Mouse (Mus musculus): ENCODE measurements around the gene Aebp2. TPM values are rescaled to one million over a fixed set of nuclear protein-coding genes. Genes with fewer than 3 reads are reported as not detected.
A peak's percentile ranks its signal among the peaks of the same experiment; 100 is the strongest.
"Not testable (repeated sequence)": the region's sequence is repeated elsewhere in the genome, so short reads cannot be mapped to it uniquely, and the experiment has no call there.

Gene Aebp2
- total RNA-seq, 2 experiments from 2014 or later: 42.8 to 45.6 TPM

- intact Hi-C loops (cut with DNase I): no loop called here
- DNase-seq (ENCODE audit: extremely low spot score in 1 of 2, low spot score in 2 of 2): no peak
These were observed 11.2 kb downstream of the Aebp2 start for GRCm38 (mm10) chr6:140633616-140634015.

- intact Hi-C loops (cut with DNase I): no loop called here
- no peak for DNase-seq (ENCODE audit: extremely low spot score in 1 of 2, low spot score in 2 of 2)
These were observed 13.8 kb downstream of the Aebp2 start for GRCm38 (mm10) chr6:140636290-140636689.

DNA sequence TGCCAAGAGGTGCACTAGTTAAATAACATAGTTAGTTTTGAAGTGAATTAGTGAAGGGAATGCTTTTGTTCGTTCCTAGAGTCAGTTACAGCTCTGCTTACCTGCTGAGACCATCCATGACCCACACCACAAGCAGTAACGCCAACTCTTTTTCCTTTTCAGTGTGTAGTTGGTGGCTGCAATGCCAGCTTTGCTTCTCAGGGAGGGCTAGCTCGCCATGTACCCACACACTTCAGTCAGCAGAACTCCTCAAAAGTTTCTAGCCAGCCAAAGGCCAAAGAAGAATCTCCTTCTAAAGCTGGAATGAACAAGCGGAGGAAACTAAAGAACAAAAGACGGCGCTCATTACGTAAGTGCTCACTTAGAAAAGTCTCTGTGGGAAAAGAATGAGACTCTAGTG, 19.5 kb downstream of the Aebp2 start:
- intact Hi-C loops (cut with DNase I): no loop called here

GRCm38 (mm10) chr6:140642655-140643054, 20.2 kb downstream of the Aebp2 start:
- DNase-seq (ENCODE audit: extremely low spot score in 1 of 2, low spot score in 2 of 2): no peak
- intact Hi-C loops (cut with DNase I): no loop called here

More for the DNA sequence above, 19.5 kb downstream of the Aebp2 start:
- no peak for DNase-seq (ENCODE audit: extremely low spot score in 1 of 2, low spot score in 2 of 2)

DNA sequence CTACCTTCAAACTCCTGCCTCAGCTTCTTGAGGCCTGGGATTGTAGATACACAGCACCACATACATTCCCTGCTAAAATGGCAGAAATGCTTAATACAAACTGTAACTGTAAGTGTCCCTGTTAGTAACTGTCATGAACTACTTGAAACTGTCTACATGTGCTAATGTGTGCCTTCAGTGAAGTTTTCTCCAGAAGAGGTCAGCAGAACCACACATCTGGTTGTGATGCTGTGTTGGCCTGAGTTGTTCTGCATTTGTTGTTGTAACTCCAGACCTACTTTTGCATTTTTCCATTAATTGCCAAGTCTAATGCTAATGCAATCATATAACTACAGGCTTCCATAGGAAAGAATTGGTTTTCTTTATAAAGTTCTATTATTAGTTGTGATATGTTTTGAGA, 23.5 kb downstream of the Aebp2 start:
- intact Hi-C loops (cut with DNase I): no loop called here

GRCm38 (mm10) chr6:140646892-140647291, 24.4 kb downstream of the Aebp2 start:
- intact Hi-C loops (cut with DNase I): no loop called here
- DNase-seq (ENCODE audit: extremely low spot score in 1 of 2, low spot score in 2 of 2): no peak

More for the DNA sequence above, 23.5 kb downstream of the Aebp2 start:
- DNase-seq (ENCODE audit: extremely low spot score in 1 of 2, low spot score in 2 of 2): no peak

- intact Hi-C loops (cut with DNase I): no loop called here
- no peak for DNase-seq (ENCODE audit: extremely low spot score in 1 of 2, low spot score in 2 of 2)
These were observed 27.3 kb downstream of the Aebp2 start for GRCm38 (mm10) chr6:140649812-140650211.

GRCm38 (mm10) chr6:140651923-140652322, 29.5 kb downstream of the Aebp2 start:
- intact Hi-C loops (cut with DNase I): no loop called here
- DNase-seq (ENCODE audit: extremely low spot score in 1 of 2, low spot score in 2 of 2): no peak

- DNase-seq (ENCODE audit: extremely low spot score in 1 of 2, low spot score in 2 of 2): no peak
- intact Hi-C loops (cut with DNase I): no loop called here
These were observed 33.0 kb downstream of the Aebp2 start for GRCm38 (mm10) chr6:140655451-140655850.

GRCm38 (mm10) chr6:140656991-140657390, 34.5 kb downstream of the Aebp2 start:
- DNase-seq (ENCODE audit: extremely low spot score in 1 of 2, low spot score in 2 of 2): no peak
- intact Hi-C loops (cut with DNase I): no loop called here

DNA sequence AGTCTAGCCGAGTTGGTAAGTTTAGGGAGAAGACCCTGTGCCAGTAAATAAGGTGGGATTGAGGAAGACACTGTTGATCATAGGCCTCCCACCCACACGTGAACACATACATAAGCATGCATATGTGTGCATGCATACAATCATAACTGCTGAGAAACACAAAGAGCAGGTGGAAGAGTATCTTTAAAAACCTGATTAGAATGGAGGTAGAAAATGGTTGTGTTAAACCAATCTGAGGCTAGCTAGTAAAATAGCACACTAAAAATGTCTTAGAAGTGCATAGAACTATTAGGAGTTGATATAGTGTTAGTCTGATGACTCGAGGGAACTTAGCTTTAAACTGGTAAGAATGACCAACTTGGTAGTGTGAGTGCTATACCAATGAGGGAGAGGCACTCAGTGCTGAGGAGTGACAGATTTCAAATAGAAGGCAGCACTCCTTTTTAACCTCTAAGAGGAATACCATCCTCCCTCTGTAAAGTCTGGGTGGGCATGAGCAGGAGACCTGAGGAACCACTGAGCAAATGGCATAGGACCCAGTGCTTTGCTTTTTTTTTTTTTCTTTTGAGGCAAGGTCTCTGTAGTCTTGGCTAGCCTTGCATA, 35.6 kb downstream of the Aebp2 start:
- intact Hi-C loops (cut with DNase I): no loop called here
- DNase-seq (ENCODE audit: extremely low spot score in 1 of 2, low spot score in 2 of 2): no peak

DNA sequence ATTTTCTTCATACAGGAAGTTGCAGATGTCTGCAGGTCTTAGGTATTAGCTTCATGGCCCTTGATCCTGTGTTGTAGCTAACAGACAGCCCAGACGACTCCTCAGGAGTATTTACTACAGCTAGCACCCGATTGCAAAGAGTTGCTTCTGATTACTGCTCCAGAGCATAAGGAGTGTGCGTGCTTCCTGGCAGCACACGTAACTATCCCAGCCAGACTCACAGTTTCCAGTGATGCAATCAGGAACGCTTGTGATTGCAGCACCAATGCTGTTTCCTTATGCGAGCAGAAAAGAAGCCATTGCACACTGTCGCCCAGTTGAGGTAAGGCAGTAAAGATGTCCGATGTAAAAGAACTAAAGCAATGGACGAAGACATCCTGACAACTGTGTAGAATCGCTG, 38.6 kb downstream of the Aebp2 start:
- intact Hi-C loops (cut with DNase I): no loop called here
- no peak for DNase-seq (ENCODE audit: extremely low spot score in 1 of 2, low spot score in 2 of 2)

GRCm38 (mm10) chr6:140661777-140662176, 39.3 kb downstream of the Aebp2 start:
- intact Hi-C loops (cut with DNase I): no loop called here
- DNase-seq (ENCODE audit: extremely low spot score in 1 of 2, low spot score in 2 of 2): no peak

GRCm38 (mm10) chr6:140662290-140662689, 39.8 kb downstream of the Aebp2 start:
- intact Hi-C loops (cut with DNase I): no loop called here
- DNase-seq (ENCODE audit: extremely low spot score in 1 of 2, low spot score in 2 of 2): no peak

GRCm38 (mm10) chr6:140662697-140663096, 40.2 kb downstream of the Aebp2 start:
- DNase-seq (ENCODE audit: extremely low spot score in 1 of 2, low spot score in 2 of 2); intact Hi-C loops (cut with DNase I): not testable (repeated sequence)

GRCm38 (mm10) chr6:140664611-140665010, 42.1 kb downstream of the Aebp2 start:
- intact Hi-C loops (cut with DNase I): no loop called here
- DNase-seq (ENCODE audit: extremely low spot score in 1 of 2, low spot score in 2 of 2): no peak

GRCm38 (mm10) chr6:140666486-140667240, 44.2 kb downstream of the Aebp2 start:
- peak; percentile 29 to 83 for DNase-seq (ENCODE audit: extremely low spot score in 1 of 2, low spot score in 2 of 2)
- intact Hi-C loops (cut with DNase I): no loop called here

- DNase-seq (ENCODE audit: extremely low spot score in 1 of 2, low spot score in 2 of 2): no peak
- intact Hi-C loops (cut with DNase I): no loop called here
These were observed 44.9 kb downstream of the Aebp2 start for GRCm38 (mm10) chr6:140667289-140667906.

GRCm38 (mm10) chr6:140674414-140674813, 52.0 kb downstream of the Aebp2 start:
- DNase-seq (ENCODE audit: extremely low spot score in 1 of 2, low spot score in 2 of 2): no peak
- intact Hi-C loops (cut with DNase I): no loop called here

- intact Hi-C loops (cut with DNase I): no loop called here
- no peak for DNase-seq (ENCODE audit: extremely low spot score in 1 of 2, low spot score in 2 of 2)
These were observed 53.6 kb downstream of the Aebp2 start for GRCm38 (mm10) chr6:140676094-140676493.

All from left cerebral cortex, postnatal 10 days (tissue).